Mouse (Mus musculus) limb, embryonic 11.5 days (tissue): ENCODE data around the gene Arsj. TPM values are rescaled to one million over a fixed set of nuclear protein-coding genes. Genes with fewer than 3 reads are reported as not detected.

Experiments used
- ATAC-seq: fragments of 200-750 bp; cut with Nextera tagmentation; 2 replicates; pipeline ENCODE4 v1.8.0; 2017; ENCODE audit warnings: low read depth; ENCODE audit not compliant: insufficient number of reproducible peaks, low FRiP score, low TSS enrichment
- DNase-seq: peaks from one replicate; pipeline ENCODE4 v3.0.0-alpha.2; 2015; ENCODE audit warnings: low spot score
- H3K27ac ChIP-seq: fragments of 300-500 bp; sonication (generic); replicated peaks from 2 replicates; pipeline ENCODE4 v1.5.1; 2014; ENCODE audit warnings: low read depth, mild to moderate bottlenecking, low read length
- H3K27me3 ChIP-seq: fragments of 300-500 bp; sonication (generic); 2 replicates; pipeline ENCODE4 v1.6.1; 2014; ENCODE audit warnings: mild to moderate bottlenecking, low read length, mixed read lengths; ENCODE audit not compliant: control insufficient read depth, insufficient read depth
- H3K36me3 ChIP-seq: fragments of 300-500 bp; sonication (generic); 2 replicates; pipeline ENCODE4 v1.6.1; 2014; ENCODE audit warnings: mild to moderate bottlenecking, low read length, moderate library complexity, mixed read lengths; ENCODE audit not compliant: control insufficient read depth, insufficient read depth
- H3K4me1 ChIP-seq: fragments of 300-500 bp; sonication (generic); 2 replicates; pipeline ENCODE4 v1.6.1; 2014; ENCODE audit warnings: low read length, mixed read lengths; ENCODE audit not compliant: control insufficient read depth, insufficient read depth
- H3K4me2 ChIP-seq: fragments of 300-500 bp; sonication (generic); 2 replicates; pipeline ENCODE4 v1.6.1; 2014; ENCODE audit warnings: low read depth, mild to moderate bottlenecking, moderate library complexity; ENCODE audit not compliant: severe bottlenecking
- H3K4me3 ChIP-seq: fragments of 300-500 bp; sonication (generic); 2 replicates; pipeline ENCODE4 v1.5.1; 2014; ENCODE audit warnings: low read depth, low read length
- H3K9ac ChIP-seq: fragments of 300-500 bp; sonication (generic); 2 replicates; pipeline ENCODE4 v1.6.1; 2014; ENCODE audit warnings: mild to moderate bottlenecking, low read length
- H3K9me3 ChIP-seq: fragments of 300-500 bp; sonication (generic); 2 replicates; pipeline ENCODE4 v1.6.1; 2016; ENCODE audit warnings: low read length; ENCODE audit not compliant: control insufficient read depth
- WGBS: fragments of 180-500 bp; shearing (Covaris S2); extraction: QIAGEN DNeasy Blood & Tissue Kit; methylation state at CpG from one replicate; pipeline ENCODE4 v1.1.7; 2014; 5-methylcytosine and 5-hydroxymethylcytosine counted together
- polyA plus RNA-seq: library from polyadenylated mRNA; unstranded; fragments of >200 nt; fragmentation: Nextera tagmentation; extraction: Ambion mirVana; gene quantifications from 2 replicates; pipeline ENCODE4 v1.2.1, GENCODE M21; 2014

The Arsj gene
- polyA plus RNA-seq, 1 experiment from 2014 or later = 1.2 TPM

DNA sequence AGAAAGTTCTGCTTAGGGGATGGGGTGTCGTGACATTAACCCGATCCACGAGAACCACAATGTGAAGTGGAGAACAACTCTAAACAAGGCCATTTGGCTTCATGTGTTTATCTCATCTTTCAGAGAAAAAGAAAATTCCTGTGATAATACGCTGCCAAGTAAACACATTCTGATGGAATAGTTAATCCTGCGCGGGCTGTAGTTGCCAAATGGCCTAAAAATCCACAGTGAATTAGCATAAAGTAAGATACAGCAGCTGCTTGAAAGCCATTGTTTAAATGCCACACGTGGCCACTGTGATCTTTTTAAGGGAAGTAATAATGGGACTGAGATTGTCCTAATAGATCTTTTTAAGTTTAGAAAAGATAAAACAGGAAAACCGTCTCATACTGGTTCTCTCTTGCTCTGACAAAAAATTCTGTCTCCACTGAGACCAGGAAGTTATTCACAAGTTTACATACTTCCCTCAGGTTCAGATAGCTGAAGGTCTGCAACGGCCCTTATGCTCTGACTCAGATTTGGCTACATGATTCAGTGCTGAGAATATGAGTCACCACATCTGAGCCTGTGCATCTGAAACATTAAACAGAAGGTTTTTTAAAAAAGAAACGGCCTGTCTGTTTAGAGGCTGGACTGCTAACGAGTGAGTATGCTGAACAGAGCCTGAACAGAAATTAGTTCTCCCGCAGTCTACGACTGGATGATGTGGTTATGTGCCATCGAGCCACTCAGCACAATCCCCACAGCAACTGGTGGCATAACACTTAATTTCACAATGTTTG lies 21.4 kb downstream of the Arsj start:
- no peak overlapping the region for H3K27ac ChIP-seq
- H3K4me1 ChIP-seq = no peaks in the 10 kb centered on the region
- no peak overlapping the region for H3K4me2 ChIP-seq
- H3K36me3 ChIP-seq = no peaks in the 10 kb centered on the region
- no peaks in the 10 kb centered on the region for H3K9me3 ChIP-seq
- H3K4me3 ChIP-seq = no peak overlapping the region
- DNase-seq = no peak
- 68% methylated on average over 14 of the region's 14 CpGs for WGBS
- H3K9ac ChIP-seq = no peak overlapping the region
- no peaks in the 10 kb centered on the region for H3K27me3 ChIP-seq
- no peak for ATAC-seq

DNA sequence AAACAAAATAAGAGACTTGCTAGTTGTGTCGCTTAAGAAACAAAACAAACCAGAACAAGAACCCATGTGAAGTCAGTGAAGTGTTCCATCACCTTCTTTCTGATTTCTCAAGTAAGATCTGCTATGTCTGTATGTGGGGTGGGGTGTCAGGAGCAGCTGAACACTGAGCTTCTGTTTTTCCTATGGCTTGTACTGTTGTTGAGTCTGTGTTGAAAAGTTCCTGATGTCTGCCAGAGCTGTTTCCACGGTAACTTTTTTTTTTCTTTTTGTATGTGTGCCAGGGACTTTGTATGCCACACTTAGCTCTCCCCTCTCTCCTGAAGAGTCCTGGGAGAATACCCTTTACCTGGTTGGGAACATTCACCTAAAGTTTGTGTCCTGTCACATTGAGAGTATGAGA lies 34.0 kb downstream of the Arsj start:
- no peaks in the 10 kb centered on the region for H3K36me3 ChIP-seq
- no peak overlapping the region for H3K4me3 ChIP-seq
- H3K27ac ChIP-seq = no peak overlapping the region
- no peak overlapping the region for H3K4me2 ChIP-seq
- WGBS = 88% methylated on average over 2 of the region's 2 CpGs
- H3K9ac ChIP-seq = no peak overlapping the region
- H3K27me3 ChIP-seq = no peaks in the 10 kb centered on the region
- DNase-seq (no peak), ATAC-seq (no peak)
- H3K4me1 ChIP-seq = no peaks in the 10 kb centered on the region
- H3K9me3 ChIP-seq = no peaks in the 10 kb centered on the region

DNA sequence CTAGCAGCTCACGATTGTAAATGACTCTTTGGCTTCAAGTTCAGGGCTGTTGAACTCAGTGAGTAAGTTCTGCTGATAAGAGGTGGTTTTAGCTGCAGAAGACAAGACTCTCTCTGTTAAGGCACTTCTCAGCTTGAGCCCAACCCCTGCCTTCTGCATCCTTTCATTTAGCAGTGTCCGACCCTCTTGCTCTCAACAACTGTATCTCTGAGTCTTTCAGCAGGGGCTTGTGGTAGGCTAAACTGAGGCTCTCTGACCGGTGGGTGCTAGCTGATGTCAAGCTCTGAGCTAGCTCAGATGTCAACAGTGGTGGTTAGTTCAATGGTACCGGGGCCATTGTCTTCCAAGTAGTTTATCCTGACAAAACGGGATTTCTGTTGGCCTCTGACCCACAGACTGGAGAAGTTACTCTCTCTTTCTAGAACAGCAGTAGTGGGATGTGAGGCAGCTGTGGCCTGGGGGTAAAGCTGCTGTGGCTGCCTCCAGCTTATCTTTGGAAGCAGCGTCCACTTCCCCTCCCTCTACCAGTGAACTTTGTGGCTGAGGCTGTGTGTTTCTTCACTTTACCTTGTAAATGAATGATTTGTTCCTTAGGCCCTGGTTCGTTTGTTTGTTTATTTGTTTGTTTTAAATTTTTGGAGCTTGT lies 34.6 kb downstream of the Arsj start:
- H3K9me3 ChIP-seq = no peaks in the 10 kb centered on the region
- ATAC-seq (no peak), DNase-seq (no peak)
- no peak overlapping the region for H3K27ac ChIP-seq
- no peak overlapping the region for H3K4me3 ChIP-seq
- H3K4me2 ChIP-seq = no peak overlapping the region
- no peaks in the 10 kb centered on the region for H3K4me1 ChIP-seq
- H3K27me3 ChIP-seq = no peaks in the 10 kb centered on the region
- H3K36me3 ChIP-seq = no peaks in the 10 kb centered on the region
- 77% methylated on average over 7 of the region's 7 CpGs for WGBS
- H3K9ac ChIP-seq = no peak overlapping the region

DNA sequence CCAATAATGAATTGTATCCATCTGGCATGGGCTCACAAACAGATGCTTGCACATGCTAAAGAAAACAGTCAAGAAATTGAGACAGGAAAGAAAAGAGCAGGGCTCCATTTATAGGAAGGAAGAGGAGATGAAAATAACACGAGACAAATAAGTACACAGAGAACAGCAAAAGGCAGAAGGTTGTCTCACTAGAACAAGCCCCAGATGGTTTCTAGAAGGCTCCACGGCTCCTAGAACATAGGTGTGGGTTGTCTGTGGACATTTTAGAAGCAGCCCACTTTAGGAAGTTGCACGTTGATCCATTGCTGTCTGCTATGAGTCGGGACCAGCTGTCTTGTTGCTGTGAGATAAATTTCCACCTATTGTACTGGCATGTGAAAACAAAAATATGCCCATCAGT lies 37.2 kb downstream of the Arsj start:
- Histone ChIP-seq H3K4me3 (no peak overlapping the region), H3K4me2 (no peak overlapping the region), H3K27ac (no peak overlapping the region), H3K27me3 (no peaks in the 10 kb centered on the region), H3K4me1 (no peaks in the 10 kb centered on the region), H3K36me3 (no peaks in the 10 kb centered on the region), H3K9ac (no peak overlapping the region), H3K9me3 (no peaks in the 10 kb centered on the region)
- ATAC-seq (no peak), DNase-seq (no peak)
- WGBS = 79% methylated on average over 4 of the region's 4 CpGs

DNA sequence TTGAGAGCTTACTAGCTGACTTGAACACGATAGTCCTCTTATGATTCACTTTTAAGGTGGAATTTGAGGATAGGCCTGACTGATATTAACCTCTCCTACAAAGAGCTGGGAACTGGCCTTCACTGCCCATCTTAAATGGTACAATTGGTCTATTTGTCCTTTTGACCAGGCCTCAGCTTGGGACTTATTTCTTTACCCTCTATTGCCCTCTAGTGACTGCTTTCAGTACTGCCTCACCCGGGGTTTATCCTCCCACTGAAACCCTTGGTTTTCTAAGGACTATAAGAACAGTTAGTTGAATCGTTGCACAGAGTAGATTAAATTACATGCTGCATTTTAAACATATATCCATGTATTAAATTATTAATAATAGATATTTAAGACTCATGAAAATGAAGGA lies 39.4 kb downstream of the Arsj start:
- ATAC-seq (peak; percentile 40; the same call in 1 of the 2 replicates), DNase-seq (peak; percentile 88)
- WGBS = 28% methylated on average over 3 of the region's 3 CpGs

DNA sequence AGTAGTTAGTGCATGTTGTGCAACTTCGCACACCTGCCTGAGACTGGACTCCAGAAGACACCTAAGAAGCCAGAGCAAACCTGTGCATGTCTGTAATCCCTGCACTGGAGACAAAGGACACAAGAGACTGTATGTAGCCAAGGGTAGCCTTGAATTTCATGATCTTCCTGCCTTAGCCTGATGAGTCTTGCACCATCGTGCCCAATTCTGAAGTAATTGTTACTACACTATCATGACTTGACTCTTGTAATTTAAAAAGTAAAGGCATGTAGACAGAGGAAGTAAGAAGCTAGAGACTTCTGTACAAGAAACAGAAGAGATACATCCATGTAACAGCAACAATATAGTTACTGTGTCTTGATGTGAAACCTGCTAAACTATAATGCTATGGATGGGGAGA lies 40.7 kb downstream of the Arsj start:
- ATAC-seq (no peak), DNase-seq (no peak)
- no peaks in the 10 kb centered on the region for H3K9me3 ChIP-seq
- H3K4me3 ChIP-seq = no peak overlapping the region
- H3K27me3 ChIP-seq = no peaks in the 10 kb centered on the region
- 86% methylated on average over 2 of the region's 2 CpGs for WGBS
- no peak overlapping the region for H3K4me2 ChIP-seq
- no peaks in the 10 kb centered on the region for H3K36me3 ChIP-seq
- H3K9ac ChIP-seq = no peak overlapping the region
- no peaks in the 10 kb centered on the region for H3K4me1 ChIP-seq
- no peak overlapping the region for H3K27ac ChIP-seq

More for the DNA sequence above, 39.4 kb downstream of the Arsj start:
- H3K4me1 ChIP-seq = no peaks in the 10 kb centered on the region
- H3K4me3 ChIP-seq = no peak overlapping the region
- H3K9me3 ChIP-seq = no peaks in the 10 kb centered on the region
- H3K4me2 ChIP-seq = no peak overlapping the region
- H3K9ac ChIP-seq = no peak overlapping the region
- H3K27ac ChIP-seq = no peak overlapping the region
- no peaks in the 10 kb centered on the region for H3K36me3 ChIP-seq
- no peaks in the 10 kb centered on the region for H3K27me3 ChIP-seq

DNA sequence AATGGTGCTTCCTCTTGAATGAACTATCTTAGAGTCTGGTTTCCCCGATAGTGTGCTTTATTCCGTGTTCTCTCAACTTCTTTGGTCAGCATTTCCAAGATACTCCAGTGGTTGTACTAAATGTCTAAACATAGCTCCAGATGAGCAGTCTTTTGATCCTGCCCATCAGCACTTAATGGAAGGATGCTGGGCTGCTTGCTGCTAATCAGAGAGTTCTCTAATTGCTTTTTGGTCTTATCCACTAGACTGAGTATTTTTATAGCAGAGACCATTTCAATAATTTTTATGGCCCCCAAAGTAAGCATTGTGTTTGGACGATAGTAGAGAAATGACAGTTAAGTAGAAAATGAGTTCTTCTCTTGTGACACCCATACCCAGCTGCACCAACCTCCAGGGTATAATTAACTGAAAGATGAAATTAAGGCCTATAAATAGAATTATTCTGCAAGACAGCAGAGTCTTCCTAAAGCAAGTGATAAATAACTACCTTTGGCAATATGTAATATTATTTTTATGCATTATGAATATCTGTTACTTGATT lies 67.1 kb downstream of the Arsj start:
- Histone ChIP-seq H3K9me3 (no peaks in the 10 kb centered on the region), H3K4me2 (no peak overlapping the region), H3K4me1 (no peaks in the 10 kb centered on the region), H3K9ac (no peak overlapping the region), H3K27ac (no peak overlapping the region), H3K36me3 (no peaks in the 10 kb centered on the region), H3K27me3 (no peaks in the 10 kb centered on the region), H3K4me3 (no peak overlapping the region)
- WGBS = 92% methylated on average over 3 of the region's 3 CpGs
- no peak for ATAC-seq
- DNase-seq = no peak

DNA sequence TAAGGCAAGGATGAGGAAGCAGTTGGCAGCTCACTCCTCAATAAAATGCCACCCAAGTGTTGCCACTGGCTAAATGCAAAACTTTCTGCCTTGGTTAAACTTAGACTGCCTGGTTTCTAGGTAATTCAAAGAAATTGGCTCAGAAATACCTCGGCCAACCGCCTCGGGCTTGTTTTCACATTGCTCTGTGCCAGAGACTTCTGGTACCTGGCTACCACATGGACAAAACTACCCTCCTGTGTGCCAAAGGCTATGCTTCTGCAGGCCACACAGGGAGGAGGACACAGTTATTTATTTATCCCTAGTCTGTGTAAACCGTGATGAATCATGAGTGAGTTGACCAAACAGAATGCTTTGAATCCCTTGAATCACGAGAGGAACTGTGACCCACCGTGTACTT lies 75.8 kb downstream of the Arsj start:
- Histone ChIP-seq H3K27me3 (no peaks in the 10 kb centered on the region), H3K36me3 (no peaks in the 10 kb centered on the region)
- 81% methylated on average over 6 of the region's 6 CpGs for WGBS

More for the DNA sequence above, 75.8 kb downstream of the Arsj start:
- Histone ChIP-seq H3K27ac (no peak overlapping the region), H3K4me2 (no peak overlapping the region), H3K4me1 (no peaks in the 10 kb centered on the region), H3K9me3 (no peaks in the 10 kb centered on the region), H3K9ac (no peak overlapping the region), H3K4me3 (no peak overlapping the region)
- ATAC-seq (no peak), DNase-seq (no peak)
